Mouse (Mus musculus) T-helper 2 cell (primary cell): Measurements from ENCODE around the gene Cblc.

Experiments used
- in situ Hi-C: fragments of 300-600 bp; cut with MboI, MseI; formaldehyde crosslinking; loops from one replicate; pipeline ENCODE4 v1.15.1; 2025; ENCODE audit warnings: high pct_unique_total_duplicates

The Cblc gene

GRCm38 (mm10) chr7:19754065-19754464, 42.5 kb downstream of the Cblc start:
- in situ Hi-C loops = loop anchor here (5.0 kb wide), 1 partner anchor 33 kb away; no protein-coding TSS in a partner anchor

GRCm38 (mm10) chr7:19753587-19753986, 43.0 kb downstream of the Cblc start:
- in situ Hi-C loops = loop anchor here (5.0 kb wide), 1 partner anchor 34 kb away; no protein-coding TSS in a partner anchor

- in situ Hi-C loops = loop anchor here (5.0 kb wide), 1 partner anchor 35 kb away; no protein-coding TSS in a partner anchor
Observed at GRCm38 (mm10) chr7:19752652-19753051, 44.0 kb downstream of the Cblc start.

- in situ Hi-C loops = loop anchor here (5.0 kb wide), 1 partner anchor 36 kb away; no protein-coding TSS in a partner anchor
Observed at GRCm38 (mm10) chr7:19751070-19751383, 45.6 kb downstream of the Cblc start.

- in situ Hi-C loops = loop anchor here (5.0 kb wide), 1 partner anchor 37 kb away; no protein-coding TSS in a partner anchor
Observed at GRCm38 (mm10) chr7:19750217-19751069, 46.2 kb downstream of the Cblc start, which contains the start of gene Nectin2. Nectin2 (minus strand) TSS chr7:19750483.

- in situ Hi-C loops = loop anchor here (5.0 kb wide), 1 partner anchor 38 kb away; no protein-coding TSS in a partner anchor
Observed at GRCm38 (mm10) chr7:19749389-19750216, 47.0 kb downstream of the Cblc start.

GRCm38 (mm10) chr7:19748219-19749195, 48.1 kb downstream of the Cblc start:
- in situ Hi-C loops = no loop called here

GRCm38 (mm10) chr7:19747420-19748218, 49.0 kb downstream of the Cblc start:
- in situ Hi-C loops = no loop called here

GRCm38 (mm10) chr7:19746426-19747201, 50.0 kb downstream of the Cblc start:
- in situ Hi-C loops = no loop called here

GRCm38 (mm10) chr7:19745971-19746370, 50.6 kb downstream of the Cblc start:
- in situ Hi-C loops = no loop called here

GRCm38 (mm10) chr7:19744590-19745385, 51.8 kb downstream of the Cblc start:
- in situ Hi-C loops = no loop called here

- in situ Hi-C loops = no loop called here
Observed at GRCm38 (mm10) chr7:19743791-19744190, 52.8 kb downstream of the Cblc start.

GRCm38 (mm10) chr7:19742468-19742867, 54.1 kb downstream of the Cblc start:
- in situ Hi-C loops = no loop called here

GRCm38 (mm10) chr7:19741329-19742031, 55.1 kb downstream of the Cblc start:
- in situ Hi-C loops = no loop called here

GRCm38 (mm10) chr7:19740269-19740668, 56.3 kb downstream of the Cblc start:
- in situ Hi-C loops = no loop called here

- in situ Hi-C loops = no loop called here
Observed at GRCm38 (mm10) chr7:19738771-19739170, 57.8 kb downstream of the Cblc start.

- in situ Hi-C loops = no loop called here
Observed at GRCm38 (mm10) chr7:19736389-19737057, 60.1 kb downstream of the Cblc start.
